Mouse (Mus musculus): ENCODE results near the gene Alpk3.

The Alpk3 gene

GRCm38 (mm10) chr7:81075299-81075698, 17.9 kb downstream of the Alpk3 start:
- DNase-seq = no peak

GRCm38 (mm10) chr7:81075732-81076131, 18.3 kb downstream of the Alpk3 start:
- DNase-seq = no peak

GRCm38 (mm10) chr7:81077009-81077408, 19.6 kb downstream of the Alpk3 start:
- no peak for DNase-seq

- no peak for DNase-seq
Measured at GRCm38 (mm10) chr7:81078740-81079139, 21.3 kb downstream of the Alpk3 start.

GRCm38 (mm10) chr7:81093420-81093965, 36.1 kb downstream of the Alpk3 start:
- peak; percentile 15 for DNase-seq

GRCm38 (mm10) chr7:81094104-81094757, 36.8 kb downstream of the Alpk3 start:
- DNase-seq = no peak

GRCm38 (mm10) chr7:81100341-81100740, 42.9 kb downstream of the Alpk3 start:
- DNase-seq = no peak

- no peak for DNase-seq
Measured at GRCm38 (mm10) chr7:81102854-81103253, 45.5 kb downstream of the Alpk3 start.

GRCm38 (mm10) chr7:81105525-81105924, 48.1 kb downstream of the Alpk3 start:
- peak; percentile 15 for DNase-seq

GRCm38 (mm10) chr7:81108226-81108625, 50.8 kb downstream of the Alpk3 start:
- no peak for DNase-seq

- peak; percentile 31 for DNase-seq
Measured at GRCm38 (mm10) chr7:81109717-81110651, 52.6 kb downstream of the Alpk3 start.

GRCm38 (mm10) chr7:81110791-81111190, 53.4 kb downstream of the Alpk3 start:
- no peak for DNase-seq

GRCm38 (mm10) chr7:81111729-81112128, 54.3 kb downstream of the Alpk3 start:
- DNase-seq = no peak

- no peak for DNase-seq
Measured at GRCm38 (mm10) chr7:81112686-81113360, 55.4 kb downstream of the Alpk3 start.

- DNase-seq = no peak
Measured at GRCm38 (mm10) chr7:81114555-81114954, 57.2 kb downstream of the Alpk3 start, which contains the start of gene Slc28a1. TSS of gene Slc28a1 (plus strand) at chr7:81114799.

- DNase-seq = no peak
Measured at GRCm38 (mm10) chr7:81121099-81121498, 63.7 kb downstream of the Alpk3 start.

- no peak for DNase-seq
Measured at GRCm38 (mm10) chr7:81122808-81123207, 65.4 kb downstream of the Alpk3 start.

GRCm38 (mm10) chr7:81123553-81123952, 66.2 kb downstream of the Alpk3 start:
- DNase-seq = no peak

- DNase-seq = no peak
Measured at GRCm38 (mm10) chr7:81124773-81125172, 67.4 kb downstream of the Alpk3 start.

GRCm38 (mm10) chr7:81125215-81126175, 68.1 kb downstream of the Alpk3 start:
- DNase-seq = peak; percentile 43

- DNase-seq = no peak
Measured at GRCm38 (mm10) chr7:81131864-81132263, 74.5 kb downstream of the Alpk3 start.

GRCm38 (mm10) chr7:81132851-81133279, 75.5 kb downstream of the Alpk3 start:
- DNase-seq = peak; percentile 21
